Mouse (Mus musculus): ENCODE data around the gene Trhr2.

- TF ChIP-seq POLR2A (IDR thresholded peaks at IDR 0.05; ENCODE audit: borderline replicate concordance, insufficient read depth, low read length) (no peak), CTCF (IDR thresholded peaks at IDR 0.05; ENCODE audit: borderline replicate concordance, insufficient read depth, low read depth, low read length) (no peak)
Observed at GRCm38 (mm10) chr8:122344219-122344618, 16.3 kb downstream of the Trhr2 start.

Measured in cerebellum, adult 2 months (tissue).